7 mouse cellular contexts compared by ENCODE assay signal in genomic region chr2:27237342-27237741, GRCm38 (mm10). TPM values are rescaled to one million over a fixed set of nuclear protein-coding genes. Genes with fewer than 3 reads are reported as not detected.
DNase-seq lines count a peak whose midpoint lies in the region; ATAC-seq and TF ChIP-seq lines count a peak whose summit lies in the region.

No protein-coding gene starts in this region.

- 0 out of 2 replicates have a peak, but pooled peaks cover 2% of the 10 kb centered on the region for H3K4me1 ChIP-seq in G1E (ENCODE audit: insufficient read depth, low read depth, low read length)

- peak; percentile 79 for DNase-seq in CD4-positive, CD25-positive, alpha-beta regulatory T cell, adult 2 months (ENCODE audit: low read depth, low spot score)
- DNase-seq in G1E (ENCODE audit: low spot score): peak; percentile 66
- peak; percentile 72 to 81 for DNase-seq in cerebellum, adult 18-20 months
- peak; percentile 68 for DNase-seq in gastrocnemius, adult 18-20 months (ENCODE audit: low spot score)
- DNase-seq in kidney, adult 9 months: peak; percentile 73
- peak; percentile 74 for DNase-seq in lung, postnatal 10 days
- peak; percentile 58 for DNase-seq in skeletal muscle tissue, adult 2 months (ENCODE audit: low read depth, low spot score)

- ATAC-seq in G1E (ENCODE audit: extremely low read depth, insufficient number of reproducible peaks, low FRiP score, poor library complexity, severe bottlenecking): no peak

- peaks cover 12% of the 10 kb centered on the region for H3K27me3 ChIP-seq in G1E (ENCODE audit: insufficient read depth, low read length)

- no peaks in the 10 kb centered on the region for H3K36me3 ChIP-seq in G1E (replicated peaks)

- TF ChIP-seq CTCF in G1E (IDR thresholded peaks at IDR 0.05; ENCODE audit: low read depth, low read length): peak; percentile 72

- H3K9me3 ChIP-seq in G1E (replicated peaks): no peaks in the 10 kb centered on the region

- no peak overlapping the region for H3K4me3 ChIP-seq in G1E (ENCODE audit: low read depth, low read length)

RNA-seq across cellular contexts. Expression of gene Sardh, which starts 10.8 kb away (rescaled TPM):
- total RNA-seq in G1E (2014; fragmentation: Nextera tagmentation) (not detected in 2 replicates), G1E (2017) (0.11 and 0.46 TPM in 2 replicates)
- 0.07 TPM in 1 of 2 replicates, not detected in the other for polyA plus RNA-seq in G1E (2012)
- under 1 TPM; 0.82 to 0.85 TPM for total RNA-seq in gastrocnemius, adult 18-20 months (2021)
